Mouse (Mus musculus) erythroblast, embryonic 14.5 days (primary cell): ENCODE results near the gene Arhgef3.

Source experiments
- GATA1 ChIP-seq: IDR thresholded peaks from 2 replicates; pipeline ENCODE4 v1.6.1; 2012; ENCODE audit warnings: low read length, inconsistent platforms, mixed read lengths
- TAL1 ChIP-seq: IDR thresholded peaks from 3 replicates; pipeline ENCODE4 v1.6.1; 2012; ENCODE audit warnings: low read length, inconsistent platforms, mixed read lengths

- TF ChIP-seq GATA1 (no peak), TAL1 (no peak)
Measured at GRCm38 (mm10) chr14:27085999-27086398, 28.7 kb upstream of the Arhgef3 start.
